Mouse (Mus musculus) spleen, embryonic (tissue): Measurements from ENCODE around the gene Gpatch4.

Experiments
- CTCF ChIA-PET: fragments of 350-600 bp; sonication (Branson Sonifier 250); formaldehyde crosslinking; loops from one replicate; lab custom pipeline; 2022; lab: Charles Lee

Gpatch4 gene

DNA sequence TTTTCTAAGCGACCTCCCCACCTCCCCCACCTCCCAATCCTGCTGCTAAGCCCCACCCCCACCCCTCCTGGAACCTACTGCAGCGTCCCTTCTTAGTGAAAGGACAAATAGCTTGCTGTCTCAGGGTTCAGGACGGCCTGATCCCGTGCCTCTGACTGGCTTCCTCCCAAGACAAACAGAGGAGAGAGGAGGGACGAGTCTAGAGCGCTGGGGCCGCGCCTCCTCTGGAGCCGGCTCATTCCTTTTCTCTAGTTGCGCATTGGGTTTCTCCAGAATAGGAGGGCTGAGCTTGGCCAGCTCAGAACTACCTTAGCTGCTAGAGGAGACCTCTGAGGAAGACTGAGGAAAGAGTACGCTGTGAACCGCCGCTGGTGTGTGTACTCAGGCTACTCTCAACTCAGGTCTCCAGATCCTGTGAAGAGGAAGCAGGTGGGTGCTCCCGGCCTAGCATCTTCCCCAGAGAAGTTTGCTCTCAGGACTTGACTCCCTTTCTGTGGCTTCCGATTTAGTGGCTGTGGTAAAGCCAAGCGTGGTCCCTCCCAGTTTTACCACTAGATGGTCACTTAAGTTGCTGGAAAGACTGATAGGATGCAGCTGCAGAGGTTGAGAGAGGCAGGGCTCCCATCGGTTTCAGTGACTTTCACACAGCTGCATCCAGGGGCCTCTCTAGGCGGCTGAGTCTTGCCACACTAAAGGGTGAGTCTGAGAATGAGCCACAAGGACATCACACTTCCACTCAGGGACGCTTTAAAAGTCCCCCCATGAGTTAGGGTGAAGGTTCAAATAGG, 12.1 kb upstream of the Gpatch4 start:
- CTCF ChIA-PET = no interaction called here

DNA sequence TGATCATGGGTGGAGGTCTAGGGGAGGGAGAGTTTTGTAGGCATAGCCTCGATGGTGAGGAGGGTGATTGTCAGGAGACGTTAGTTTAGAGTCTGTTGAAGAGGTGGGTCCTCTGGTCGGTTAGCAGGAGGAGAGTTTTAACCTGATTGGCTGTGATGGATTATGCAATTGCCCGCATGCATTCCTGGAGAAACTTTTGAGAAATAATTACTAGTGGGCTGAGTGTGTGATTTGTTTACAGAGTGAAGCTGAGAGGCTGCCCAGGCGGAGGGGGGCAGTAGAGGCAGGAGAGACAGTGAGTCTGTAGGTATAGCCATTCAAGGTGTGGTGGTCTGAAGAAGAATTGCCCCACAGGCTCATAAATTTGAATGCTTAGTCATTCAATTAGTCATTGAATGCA, 9.4 kb upstream of the Gpatch4 start:
- CTCF ChIA-PET = no interaction called here

DNA sequence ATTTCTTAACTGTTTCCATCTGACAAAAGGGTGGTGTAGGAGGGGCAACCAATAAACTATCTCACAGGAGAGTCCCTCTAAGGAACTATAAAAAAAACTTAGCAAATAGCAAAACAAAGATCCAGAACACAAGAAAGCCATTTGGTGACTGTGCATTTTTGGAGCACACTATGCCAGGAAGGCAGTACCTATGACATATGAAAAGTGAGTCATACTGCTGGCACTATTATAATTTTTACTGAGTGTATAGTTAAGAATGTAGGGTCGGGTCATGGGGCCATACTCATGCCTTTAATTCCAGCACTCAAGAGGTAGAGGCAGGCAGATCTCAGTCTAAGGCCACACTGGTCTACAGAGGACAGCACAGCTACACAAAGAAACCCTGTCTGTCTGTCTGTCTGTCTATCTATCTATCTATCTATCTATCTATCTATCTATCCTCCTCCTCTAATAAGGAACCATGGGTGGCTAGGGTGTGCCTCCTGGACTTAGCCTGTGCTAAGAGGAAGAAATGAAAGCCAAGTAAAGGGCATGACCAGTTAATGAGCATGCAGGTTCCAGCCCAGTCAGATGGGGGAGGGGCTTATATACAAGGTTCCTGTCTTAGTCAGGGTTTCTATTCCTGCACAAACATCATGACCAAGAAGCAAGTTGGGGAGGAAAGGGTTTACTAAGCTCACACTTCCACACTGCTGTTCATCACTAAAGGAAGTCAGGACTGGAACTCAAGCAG, 7.2 kb upstream of the Gpatch4 start:
- CTCF ChIA-PET = no interaction called here

DNA sequence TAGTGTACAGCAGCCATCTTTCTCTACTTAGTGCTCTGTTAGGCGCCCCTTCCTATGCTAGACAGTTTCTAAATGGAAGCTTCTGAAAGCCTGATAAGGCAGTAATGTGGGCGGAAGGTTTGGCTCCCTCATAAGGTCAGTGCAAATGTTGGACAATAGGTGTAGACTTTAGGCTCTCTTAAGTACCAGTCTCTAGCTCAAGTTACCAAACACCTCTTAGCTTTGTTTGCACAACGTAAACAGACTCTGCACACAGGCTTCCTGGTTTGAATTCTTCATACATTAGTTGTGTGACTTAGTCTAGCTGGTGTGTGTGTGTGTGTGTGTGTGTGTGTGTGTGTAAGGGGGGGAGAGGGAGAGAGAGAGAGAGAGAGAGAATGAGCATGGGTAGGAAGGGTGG, 6.6 kb downstream of the Gpatch4 start:
- CTCF ChIA-PET = interaction anchor here (0.6 kb wide), 1 partner anchor 81 kb away, joined by 6 read pairs; no protein-coding TSS in a partner anchor

DNA sequence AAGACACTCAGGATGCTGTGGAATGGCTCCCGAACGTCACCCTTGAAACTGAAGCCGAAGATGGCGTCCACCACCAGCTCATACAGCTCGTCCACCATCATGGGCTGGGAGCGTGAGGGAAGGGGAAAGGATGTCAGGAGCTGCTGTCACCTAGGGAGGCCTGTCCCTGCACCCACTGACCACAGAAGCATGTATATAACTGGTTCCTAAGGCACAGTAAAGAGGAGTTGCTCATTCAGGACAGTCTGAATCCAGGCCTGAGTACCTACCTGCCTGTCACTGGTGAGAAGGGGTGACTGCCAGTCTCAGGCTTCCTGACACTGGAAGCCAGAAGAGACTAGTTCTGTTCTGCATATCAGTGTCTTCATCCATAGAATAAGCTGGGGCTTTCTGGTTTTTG, 14.1 kb downstream of the Gpatch4 start:
- CTCF ChIA-PET = no interaction called here

DNA sequence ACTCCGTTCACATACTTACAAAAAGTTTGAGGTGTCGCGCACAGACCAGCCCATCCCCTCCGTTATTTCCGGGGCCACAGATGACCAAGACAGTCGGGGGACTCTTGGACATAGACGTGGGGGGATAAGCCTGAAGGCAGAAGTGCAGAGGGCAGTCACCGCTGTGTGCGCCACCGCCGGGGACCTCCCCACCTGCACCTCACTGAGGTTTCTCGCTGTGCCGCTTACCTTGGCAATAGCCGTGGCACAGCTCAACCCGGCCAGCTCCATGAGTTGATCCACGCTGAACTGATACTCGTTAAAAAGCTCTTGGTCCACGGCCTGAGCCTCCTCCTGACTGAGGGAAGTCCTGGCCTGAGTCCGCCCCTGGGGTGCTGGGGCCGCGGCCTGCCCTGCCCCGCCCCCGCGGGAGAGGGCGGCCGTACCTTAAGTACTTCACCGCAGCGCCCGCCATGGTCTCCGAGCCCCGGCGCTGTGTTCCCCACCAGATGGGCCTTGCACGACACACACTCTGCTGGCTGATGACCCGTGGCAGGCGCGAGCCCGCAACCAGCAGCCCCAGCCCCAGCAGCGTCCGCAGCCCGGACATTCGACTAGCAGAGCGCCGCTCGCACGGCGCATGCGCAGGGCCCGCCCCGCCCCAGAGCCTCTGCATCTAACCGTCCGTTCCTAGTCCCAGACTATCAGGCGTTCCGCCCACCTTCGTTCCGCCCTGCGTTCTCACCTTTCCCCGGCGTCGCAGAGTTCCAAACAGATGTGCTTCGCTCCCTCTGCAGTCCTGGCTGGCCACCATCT, 15.2 kb downstream of the Gpatch4 start, which contains the start of gene Naxe:
TSS of gene Naxe (minus strand) at position 594 of the 795 bp plus-strand sequence.
- CTCF ChIA-PET = no interaction called here

DNA sequence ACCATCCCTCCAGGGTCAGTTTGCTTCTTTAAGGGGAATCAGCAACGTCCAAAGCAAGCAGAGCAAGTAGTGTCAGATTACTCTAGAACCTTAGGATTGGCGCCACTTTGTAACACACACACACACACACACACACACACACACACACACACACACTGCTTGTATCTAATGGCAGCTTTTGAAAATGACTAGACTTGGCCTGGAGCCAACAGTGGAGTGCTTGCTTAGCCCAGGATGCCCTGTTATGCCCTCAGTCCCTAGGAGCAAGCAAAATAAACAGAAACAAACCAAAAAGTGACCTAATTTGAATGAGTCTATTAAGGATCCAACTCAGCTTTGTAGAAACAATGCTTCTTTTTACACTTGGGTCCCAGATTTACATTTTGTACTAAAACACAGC, 25.5 kb downstream of the Gpatch4 start:
- CTCF ChIA-PET = no interaction called here

DNA sequence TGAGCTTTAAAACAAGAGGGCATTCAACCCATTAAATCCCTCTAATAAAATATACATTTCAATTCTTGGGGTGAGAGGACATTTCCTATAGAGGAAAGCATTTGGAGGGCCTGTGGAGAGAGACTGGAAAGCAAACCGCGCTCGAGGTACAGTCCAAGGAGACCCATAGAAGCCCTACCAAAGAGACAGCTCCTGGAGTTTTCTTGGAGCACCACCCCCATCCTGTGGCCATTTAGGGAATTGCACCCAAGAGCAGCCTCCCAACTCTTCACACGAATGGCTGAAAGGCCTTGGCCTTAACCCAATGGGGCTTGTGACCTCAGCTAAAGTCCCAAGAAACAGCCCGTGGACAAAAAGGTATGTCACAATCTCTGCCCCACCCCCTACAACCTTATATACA, 28.9 kb downstream of the Gpatch4 start:
- CTCF ChIA-PET = interaction anchor here (0.6 kb wide), 1 partner anchor 407 kb away, joined by 8 read pairs; no protein-coding TSS in a partner anchor

DNA sequence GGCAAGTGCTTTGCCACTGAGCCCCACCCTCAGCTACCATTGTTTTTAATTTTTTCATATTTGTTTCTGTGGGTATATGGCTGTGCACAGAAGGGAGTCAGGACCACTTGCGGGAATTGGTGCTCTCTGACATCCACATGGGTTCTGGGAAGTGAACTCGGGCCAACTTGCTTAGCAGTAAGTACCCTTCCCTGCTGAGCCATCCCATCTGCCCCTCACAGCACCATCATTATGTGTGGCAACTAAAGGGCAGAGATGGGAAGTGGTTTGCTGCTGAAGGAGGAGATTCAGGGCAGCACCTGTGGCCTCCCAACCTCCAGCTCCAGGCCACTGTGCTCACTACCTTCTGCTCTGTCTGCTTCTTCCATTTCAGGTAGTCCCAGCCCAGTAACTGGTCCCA, 30.7 kb downstream of the Gpatch4 start:
- CTCF ChIA-PET = no interaction called here

DNA sequence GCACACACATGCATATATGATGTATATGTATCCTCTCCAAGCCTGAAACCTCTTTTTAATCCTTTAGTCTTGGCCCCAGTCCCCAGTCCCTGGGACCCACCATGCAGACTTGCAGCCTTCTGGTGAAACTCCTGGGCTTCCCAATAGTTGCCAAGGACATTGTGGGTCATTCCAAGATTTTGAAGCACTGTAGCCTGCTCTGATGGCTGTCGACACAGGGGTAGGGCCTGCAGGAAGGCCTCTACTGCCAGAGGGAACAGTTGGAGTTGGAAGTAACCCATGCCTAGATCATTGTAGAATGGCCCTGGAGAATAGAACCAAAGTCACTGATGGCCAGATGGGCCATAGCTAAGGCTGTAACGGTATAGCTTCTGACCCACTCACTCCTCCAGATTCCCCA, 31.4 kb downstream of the Gpatch4 start:
- CTCF ChIA-PET = interaction anchor here (0.6 kb wide), 1 partner anchor 136 kb away, joined by 3 read pairs; no protein-coding TSS in a partner anchor

DNA sequence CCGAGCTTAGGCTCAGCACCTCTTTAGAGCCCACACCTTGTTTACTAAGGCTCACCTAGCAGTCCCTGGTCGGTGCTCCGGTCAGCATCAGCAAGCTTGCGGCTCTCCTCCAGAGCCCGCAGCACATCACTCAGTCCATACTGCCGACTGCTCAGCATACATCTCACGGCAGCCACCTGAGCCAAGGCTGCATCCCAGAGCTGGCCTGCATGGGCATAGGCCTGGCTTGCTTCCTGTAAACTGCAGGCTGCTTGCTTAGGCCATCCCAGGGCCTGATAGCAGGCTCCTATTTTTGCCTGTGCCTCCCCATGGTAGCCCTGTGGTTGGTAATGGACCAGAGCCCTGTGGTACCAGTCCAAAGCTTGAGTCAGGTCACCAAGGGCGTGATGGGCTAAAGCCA, 31.9 kb downstream of the Gpatch4 start:
- CTCF ChIA-PET = interaction anchor here (0.6 kb wide), 1 partner anchor 136 kb away, joined by 3 read pairs; no protein-coding TSS in a partner anchor

DNA sequence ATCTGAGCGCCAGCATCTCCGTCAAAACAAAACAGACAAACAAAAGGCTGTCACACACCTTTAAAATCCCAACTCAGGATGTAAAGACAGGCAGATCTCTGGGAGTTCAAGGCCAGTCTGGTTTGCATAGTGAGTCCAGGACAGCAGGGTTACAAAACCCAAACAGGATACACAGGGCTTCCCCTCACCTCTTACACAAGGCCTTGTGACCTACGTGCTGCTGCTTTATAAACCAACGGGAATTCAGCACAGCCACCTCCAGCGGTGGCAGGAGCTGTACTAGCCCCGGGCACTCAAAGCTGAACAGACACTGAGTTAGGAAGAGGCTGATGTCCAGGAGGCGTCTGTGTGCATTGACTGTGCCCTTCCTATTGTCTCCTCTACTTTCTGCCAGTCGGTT, 34.5 kb downstream of the Gpatch4 start:
- CTCF ChIA-PET = no interaction called here

DNA sequence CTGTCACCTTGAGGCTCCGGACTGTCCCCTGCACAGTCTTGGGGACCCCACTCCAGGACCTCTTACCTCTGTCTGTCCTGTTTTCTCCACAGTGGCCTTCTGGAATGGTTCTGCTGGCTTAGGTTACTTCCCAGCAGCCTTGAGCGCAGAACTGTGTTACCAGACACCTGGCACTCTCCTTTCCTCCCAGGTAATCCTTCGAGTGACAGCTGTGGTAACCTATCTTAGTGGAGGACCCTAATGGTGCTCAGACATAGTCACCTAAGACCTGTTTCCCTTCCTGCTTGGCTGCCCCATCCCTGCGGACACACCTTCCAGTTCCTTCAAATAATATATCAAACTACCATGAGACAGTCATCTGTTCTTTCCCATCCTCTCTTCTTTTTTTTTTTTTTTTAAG, 35.3 kb downstream of the Gpatch4 start, which contains the start of gene Ttc24:
TSS of gene Ttc24 (minus strand) at position 101 of the 400 bp plus-strand sequence.
- CTCF ChIA-PET = no interaction called here

DNA sequence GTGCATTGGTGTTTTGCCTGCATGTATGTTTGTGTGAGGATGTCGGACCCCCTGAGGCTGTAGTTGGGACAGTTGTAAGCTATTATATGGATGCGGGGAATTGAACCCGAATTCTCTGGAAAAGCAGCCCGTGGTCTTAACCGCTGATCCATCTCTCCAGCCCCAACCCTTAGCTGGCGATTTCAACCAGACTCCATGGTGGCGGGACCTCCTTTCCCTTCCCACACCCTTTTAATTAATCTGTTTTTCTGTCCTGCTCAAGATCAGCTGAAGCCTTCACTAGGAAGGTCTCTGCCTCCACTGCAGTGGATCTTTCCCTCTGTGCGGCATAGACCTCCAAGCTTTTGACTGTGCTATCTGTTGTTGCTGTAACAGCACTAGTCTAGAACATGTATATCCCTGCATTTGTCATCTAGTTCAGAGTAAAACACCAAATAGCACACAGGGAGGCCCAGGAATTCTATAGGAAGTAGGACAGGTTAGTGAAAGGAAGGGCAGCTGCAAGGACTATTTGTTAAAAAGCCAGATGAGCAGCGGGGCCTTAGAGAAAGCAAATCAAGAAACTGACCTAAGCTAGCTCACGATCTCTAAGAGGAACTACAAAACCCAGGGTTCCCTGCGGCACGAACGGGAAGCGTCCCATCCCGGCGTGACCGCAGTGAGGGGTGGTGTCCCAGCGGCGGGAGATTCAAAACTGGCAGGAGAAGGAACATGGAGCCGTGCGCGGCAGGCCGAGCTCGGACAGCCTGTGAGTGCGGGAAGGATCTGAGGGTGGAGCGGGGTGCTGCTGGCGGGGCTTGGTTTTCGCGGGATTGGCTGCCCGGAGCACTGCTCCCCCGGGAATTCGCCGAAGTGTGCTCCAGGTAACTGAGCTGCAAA, 38.7 kb downstream of the Gpatch4 start, which contains the start of gene Iqgap3:
TSS of gene Iqgap3 (plus strand) at position 627 of the 879 bp plus-strand sequence.
- CTCF ChIA-PET = interaction anchor here (0.6 to 0.7 kb wide), 2 partner anchors 327 to 1940 kb away, joined by 3 to 5 read pairs; no protein-coding TSS in a partner anchor

DNA sequence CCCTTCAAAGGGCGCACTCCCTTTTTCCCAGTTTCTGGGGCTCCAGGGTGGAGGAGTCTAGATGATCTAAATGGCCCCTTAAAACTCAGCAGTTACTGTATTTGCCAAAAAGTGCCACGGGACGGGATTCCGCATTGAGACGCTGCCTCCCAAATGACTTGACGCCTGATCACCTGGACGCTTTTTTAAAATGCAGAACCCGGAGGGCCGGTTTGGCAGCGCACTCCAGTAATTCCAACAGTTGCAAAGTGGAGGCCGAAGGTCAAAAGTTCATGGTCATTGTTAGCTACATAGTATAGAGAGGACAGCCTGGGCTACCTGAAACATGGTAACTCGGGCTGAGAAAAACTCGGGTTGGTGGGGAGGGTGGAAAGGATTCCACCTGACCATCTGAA, 39.3 kb downstream of the Gpatch4 start:
- CTCF ChIA-PET = interaction anchor here (0.6 kb wide), 1 partner anchor 1941 kb away, joined by 3 read pairs; no protein-coding TSS in a partner anchor

DNA sequence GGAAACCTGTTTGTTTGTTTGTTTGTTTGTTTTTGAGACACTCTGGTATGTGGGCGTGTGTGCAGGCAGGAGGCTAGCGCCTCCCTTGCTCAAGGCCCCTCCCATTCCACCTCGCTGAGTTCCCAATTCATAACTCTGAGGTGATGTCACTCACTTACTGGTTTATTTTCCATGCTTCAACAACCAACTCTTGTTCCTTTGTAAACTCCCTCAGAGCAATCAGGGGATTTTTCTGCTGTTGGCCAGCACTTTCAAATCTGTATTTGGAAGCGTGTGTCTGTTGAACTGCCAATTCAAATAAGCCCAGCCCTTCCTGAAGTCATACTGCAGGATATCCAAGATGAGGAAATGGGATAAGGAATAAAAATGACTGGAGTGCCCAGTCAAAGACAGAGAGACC, 39.8 kb downstream of the Gpatch4 start:
- CTCF ChIA-PET = no interaction called here

DNA sequence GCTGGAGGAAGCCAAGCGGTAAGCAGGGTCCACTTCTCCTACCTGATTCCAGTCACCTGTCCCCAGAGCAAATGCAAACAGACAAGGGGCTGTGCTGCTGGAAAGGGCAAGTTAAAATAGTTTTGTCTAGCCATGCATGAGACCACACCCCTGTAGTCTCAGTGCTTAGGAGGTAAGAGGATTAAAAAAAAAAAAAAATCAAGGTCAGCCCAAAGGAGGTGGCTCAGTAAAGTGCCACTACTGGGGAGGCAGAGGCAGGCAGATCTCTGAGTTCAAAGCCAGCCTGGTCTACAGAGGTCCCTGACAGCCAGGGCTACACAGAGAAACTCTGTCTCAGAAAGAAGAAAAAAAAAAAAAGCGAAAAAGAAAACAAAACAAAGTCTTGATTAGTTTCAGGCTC, 41.1 kb downstream of the Gpatch4 start:
- CTCF ChIA-PET = no interaction called here

DNA sequence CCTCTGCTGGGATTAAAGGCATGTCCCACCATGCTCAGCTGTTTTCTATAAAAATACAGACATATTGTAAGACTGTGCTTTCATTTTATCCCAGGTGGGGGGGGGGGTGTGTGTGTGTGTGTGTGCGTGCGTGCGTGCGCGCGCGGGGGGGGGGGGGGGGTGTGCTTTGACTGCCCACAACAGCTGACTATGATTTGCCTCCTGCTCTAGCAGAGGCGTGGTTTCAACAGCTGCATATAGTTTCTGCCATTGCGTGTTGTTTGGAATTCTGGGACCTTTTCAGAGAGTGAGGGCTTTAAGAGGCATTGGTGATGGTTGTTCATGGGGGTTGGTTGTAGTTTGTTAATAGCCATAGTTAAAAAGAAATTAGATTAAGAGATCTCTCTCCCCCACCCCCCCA, 42.6 kb downstream of the Gpatch4 start:
- CTCF ChIA-PET = interaction anchor here (0.6 to 1.6 kb wide), 2 partner anchors 88 to 338 kb away, joined by 3 to 6 read pairs; no protein-coding TSS in a partner anchor

DNA sequence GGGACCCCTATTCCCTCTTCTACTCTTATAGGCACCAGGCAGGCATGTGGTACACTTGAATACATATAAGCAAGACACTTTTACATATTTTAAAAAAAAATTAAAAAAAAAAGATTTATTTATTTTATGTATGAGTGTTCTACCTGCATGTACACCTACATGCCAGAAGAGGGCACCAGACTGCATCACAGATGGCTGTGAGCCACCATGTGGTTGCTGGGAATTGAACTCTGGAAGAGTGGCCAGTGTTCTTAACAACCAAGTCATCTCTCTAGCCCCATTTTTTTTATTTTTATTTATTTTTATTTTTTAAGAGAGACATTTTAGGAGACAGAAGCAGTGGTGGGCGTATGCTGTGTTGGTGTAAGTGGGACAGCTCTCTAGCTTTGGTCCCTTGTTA, 44.8 kb downstream of the Gpatch4 start:
- CTCF ChIA-PET = interaction anchor here (0.6 to 2.3 kb wide), 5 partner anchors 55 to 155 kb away, joined by 3 to 6 read pairs (median 4); no protein-coding TSS in a partner anchor

DNA sequence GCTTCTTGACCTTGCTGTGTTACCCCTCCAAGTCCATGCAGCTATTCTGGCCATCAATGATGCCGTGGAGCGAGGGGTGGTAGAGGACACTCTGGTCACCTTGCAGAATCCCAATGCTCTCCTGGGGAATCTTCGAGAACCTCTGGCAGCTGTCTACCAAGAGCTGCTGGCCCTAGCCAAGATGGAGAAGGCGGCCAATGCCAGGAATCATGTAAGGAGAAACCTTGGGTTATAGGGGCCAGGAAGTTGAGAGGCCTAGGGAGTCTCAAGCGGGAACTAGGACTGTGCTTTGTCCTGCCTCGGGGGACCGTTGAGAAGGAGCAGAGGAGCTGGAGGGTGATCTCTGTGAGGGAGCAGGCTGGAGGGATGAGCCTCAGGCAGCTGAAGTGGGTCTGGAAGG, 47.2 kb downstream of the Gpatch4 start:
- CTCF ChIA-PET = no interaction called here
